In genomic region chr5:149538531-149538930, GRCm38 (mm10) we compare ENCODE assay signal across 8 mouse cellular contexts. TPM values are rescaled to one million over a fixed set of nuclear protein-coding genes. Genes with fewer than 3 reads are reported as not detected.
DNase-seq lines count a peak whose midpoint lies in the region; ATAC-seq and TF ChIP-seq lines count a peak whose summit lies in the region.

No protein-coding gene starts in this region.

- TF ChIP-seq POLR2A in heart, adult 2 months (IDR thresholded peaks at IDR 0.05; ENCODE audit: insufficient read depth, low read depth, low read length) = no peak

- intact Hi-C loops in heart, adult 2 months (cut with DNase I) = no loop called here

- H3K27ac ChIP-seq in heart, embryonic 12.5 days (ENCODE audit: poor library complexity, severe bottlenecking) = no peak overlapping the region
- H3K27ac ChIP-seq in heart, adult 2 months = no peak overlapping the region
- H3K27ac ChIP-seq in heart, embryonic 13.5 days (replicated peaks) = no peak overlapping the region
- no peak overlapping the region for H3K27ac ChIP-seq in lung, postnatal 0 days (ENCODE audit: low read length)

- DNase-seq in heart, adult 2 months = no peak
- peak; percentile 42 for DNase-seq in NIH3T3 (ENCODE audit: low read depth)
- peak; percentile 77 for DNase-seq in lung, postnatal 0 days (ENCODE audit: low spot score)
- DNase-seq in left cerebral cortex, adult 8-10 months (ENCODE audit: low spot score in 2 of 2) = no peak
- no peak for DNase-seq in retina, postnatal 1 day
- DNase-seq in right cerebral cortex, adult 2 months (ENCODE audit: low spot score in 2 of 2) = no peak

- H3K4me1 ChIP-seq in heart, embryonic 12.5 days (replicated peaks) = peaks cover 19% of the 10 kb centered on the region
- peaks cover 6% of the 10 kb centered on the region for H3K4me1 ChIP-seq in heart, adult 2 months (ENCODE audit: control insufficient read depth, insufficient read depth, low read length)
- H3K4me1 ChIP-seq in heart, embryonic 13.5 days = peaks cover 19% of the 10 kb centered on the region
- no peaks in the 10 kb centered on the region for H3K4me1 ChIP-seq in lung, postnatal 0 days (ENCODE audit: insufficient read depth, low read depth, low read length)

- no peaks in the 10 kb centered on the region for H3K9me3 ChIP-seq in heart, embryonic 12.5 days (replicated peaks)
- H3K9me3 ChIP-seq in heart, embryonic 13.5 days = no peaks in the 10 kb centered on the region
- no peaks in the 10 kb centered on the region for H3K9me3 ChIP-seq in lung, postnatal 0 days (ENCODE audit: low read length)

- peak overlapping the region; percentile 50; the same call in 1 of the 2 replicates for H3K9ac ChIP-seq in heart, embryonic 12.5 days
- no peak overlapping the region for H3K9ac ChIP-seq in heart, adult 2 months (ENCODE audit: low read depth, low read length)
- H3K9ac ChIP-seq in heart, embryonic 13.5 days = no peak overlapping the region
- H3K9ac ChIP-seq in lung, postnatal 0 days (replicated peaks; ENCODE audit: low read depth) = no peak overlapping the region

- peak overlapping the region; percentile 61 for H3K4me2 ChIP-seq in heart, embryonic 12.5 days
- H3K4me2 ChIP-seq in heart, embryonic 13.5 days = peak overlapping the region; percentile 64
- H3K4me2 ChIP-seq in lung, postnatal 0 days (replicated peaks; ENCODE audit: low read depth, low read length) = peak overlapping the region; percentile 32; the same call in 1 of the 2 replicates

- no peaks in the 10 kb centered on the region for H3K36me3 ChIP-seq in heart, embryonic 12.5 days
- H3K36me3 ChIP-seq in heart, adult 2 months (ENCODE audit: control insufficient read depth, insufficient read depth, low read length) = no peaks in the 10 kb centered on the region
- no peaks in the 10 kb centered on the region for H3K36me3 ChIP-seq in heart, embryonic 13.5 days
- H3K36me3 ChIP-seq in lung, postnatal 0 days (ENCODE audit: insufficient read depth, low read length) = no peaks in the 10 kb centered on the region

- WGBS in heart, embryonic 12.5 days = 45% methylated on average over 8 of the region's 8 CpGs
- 20% methylated on average over 8 of the region's 8 CpGs for WGBS in heart, adult 2 months
- 36% methylated on average over 8 of the region's 8 CpGs for WGBS in heart, embryonic 13.5 days
- WGBS in lung, postnatal 0 days = 38% methylated on average over 8 of the region's 8 CpGs

- 0 out of 2 replicates have a peak, but pooled peaks cover 2% of the 10 kb centered on the region for H3K27me3 ChIP-seq in heart, embryonic 12.5 days (replicated peaks)
- H3K27me3 ChIP-seq in heart, adult 2 months (ENCODE audit: control insufficient read depth, insufficient read depth, low read length) = no peaks in the 10 kb centered on the region
- peaks cover 9% of the 10 kb centered on the region; the same call in 1 of the 2 replicates for H3K27me3 ChIP-seq in heart, embryonic 13.5 days (replicated peaks)
- H3K27me3 ChIP-seq in lung, postnatal 0 days (replicated peaks; ENCODE audit: insufficient read depth, low read length) = no peaks in the 10 kb centered on the region

- TF ChIP-seq EP300 in heart, adult 2 months (IDR thresholded peaks at IDR 0.05; ENCODE audit: insufficient read depth, low read depth, low read length) = no peak
- peak; percentile 38 for TF ChIP-seq EP300 in lung, postnatal 0 days (IDR thresholded peaks at IDR 0.05)

- no peak overlapping the region for H3K4me3 ChIP-seq in heart, embryonic 12.5 days
- no peak overlapping the region for H3K4me3 ChIP-seq in heart, adult 2 months
- H3K4me3 ChIP-seq in heart, embryonic 13.5 days = 0 out of 2 replicates have a peak overlapping the region, but pooled peaks have one; percentile 31
- H3K4me3 ChIP-seq in lung, postnatal 0 days (ENCODE audit: low read depth, low read length) = no peak overlapping the region

- no peaks in the 10 kb centered on the region for H3K79me2 ChIP-seq in heart, adult 2 months (replicated peaks; ENCODE audit: control insufficient read depth, insufficient read depth, low read length)

- no peak for TF ChIP-seq CTCF in heart, adult 2 months (IDR thresholded peaks at IDR 0.05)
- no peak for TF ChIP-seq CTCF in lung, postnatal 0 days (IDR thresholded peaks at IDR 0.05)

- ATAC-seq in heart, embryonic 12.5 days (ENCODE audit: insufficient number of reproducible peaks, low FRiP score) = no peak
- ATAC-seq in heart, embryonic 13.5 days (ENCODE audit: extremely low read depth, insufficient number of reproducible peaks, low FRiP score, low TSS enrichment) = no peak
- ATAC-seq in lung, postnatal 0 days = peak; percentile 85

RNA-seq across cellular contexts. Expression of gene Wdr95, which starts 10.1 kb away (rescaled TPM):
- polyA plus RNA-seq in heart, embryonic 12.5 days (2016; fragmentation: Nextera tagmentation; extraction: Ambion mirVana) = 0.09 TPM in 1 of 2 replicates, not detected in the other
- total RNA-seq in heart, adult 2 months (2021) = not detected
- 0.06 and 0.29 TPM in 2 replicates for polyA plus RNA-seq in heart, adult 2 months (2012; rRNA removed)
- polyA plus RNA-seq in heart, embryonic 13.5 days (2015; fragmentation: Nextera tagmentation; extraction: Ambion mirVana) = not detected in 2 replicates
- polyA plus RNA-seq in lung, postnatal 0 days (2015; fragmentation: Nextera tagmentation; extraction: Ambion mirVana) = 0.29 and 0.36 TPM in 2 replicates
- 1 to 10 TPM in 1 of 4 experiments, under 1 TPM in 3; 0.15 to 1.9 (median 0.43) TPM for total RNA-seq in left cerebral cortex, adult 8-10 months (2022)

Comparison
In these comparisons a context has a peak if more than half of its experiments do, and no peak if none do; other contexts are left out.
1. DNase-seq: peak in NIH3T3 (single experiment) and lung, postnatal 0 days (single experiment); none in heart, adult 2 months (0 of 2), left cerebral cortex, adult 8-10 months (0 of 2), retina, postnatal 1 day (single experiment) and right cerebral cortex, adult 2 months (0 of 2).
2. Peak in every context shown above with its lines, with median percentiles within 50 percentile points of each other: H3K4me2 ChIP-seq.